Mouse (Mus musculus): ENCODE measurements around the gene Hoxb8. TPM values are rescaled to one million over a fixed set of nuclear protein-coding genes. Genes with fewer than 3 reads are reported as not detected.

Hoxb8 gene
- not detected for total RNA-seq (2021)

GRCm38 (mm10) chr11:96281855-96282570, at the start of gene Hoxb8:
Hoxb8 (plus strand) TSS chr11:96281905.
- no peak for DNase-seq

DNA sequence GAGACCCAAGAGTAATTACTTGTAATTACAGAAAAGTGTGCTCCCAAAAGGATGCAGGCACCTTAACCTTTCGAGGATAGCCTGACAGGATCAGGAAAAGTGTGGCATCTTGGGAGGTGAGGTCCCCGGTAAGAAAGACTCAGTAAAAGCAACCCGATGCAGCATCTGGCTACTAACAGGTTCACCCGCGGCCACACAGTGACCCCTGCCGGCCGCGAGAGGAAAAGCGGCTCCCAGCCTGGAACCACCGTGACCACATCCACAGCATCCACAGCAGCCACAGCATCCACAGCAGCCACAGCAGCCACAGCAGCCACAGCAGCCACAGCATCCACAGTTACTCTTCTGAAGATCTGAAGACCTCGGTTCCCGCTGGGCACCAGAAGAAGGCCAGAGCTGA, 46.8 kb upstream of the Hoxb8 start:
- peak; percentile 63 for DNase-seq

DNA sequence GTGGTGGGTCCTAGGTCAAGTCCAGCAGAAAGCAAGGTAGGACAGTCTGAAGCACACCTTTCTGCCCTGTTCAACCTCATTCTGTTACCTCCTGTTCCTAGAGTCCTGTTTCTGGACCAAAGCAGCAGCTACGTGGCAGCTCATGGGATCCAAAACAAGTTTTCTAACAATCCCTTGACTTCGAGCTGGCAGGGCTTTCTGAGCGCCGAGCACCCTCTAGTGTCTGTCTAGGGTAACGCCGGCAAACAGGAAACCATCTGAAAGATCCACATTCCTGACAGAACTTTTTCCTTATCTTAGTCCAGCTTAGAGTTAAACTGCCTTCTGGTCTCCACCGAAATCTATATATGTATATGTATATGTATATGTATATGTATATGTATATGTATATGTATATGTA, 41.5 kb upstream of the Hoxb8 start:
- peak; percentile 67 for DNase-seq

- DNase-seq, result no peak
Observed at GRCm38 (mm10) chr11:96250901-96251300, 30.8 kb upstream of the Hoxb8 start.

DNA sequence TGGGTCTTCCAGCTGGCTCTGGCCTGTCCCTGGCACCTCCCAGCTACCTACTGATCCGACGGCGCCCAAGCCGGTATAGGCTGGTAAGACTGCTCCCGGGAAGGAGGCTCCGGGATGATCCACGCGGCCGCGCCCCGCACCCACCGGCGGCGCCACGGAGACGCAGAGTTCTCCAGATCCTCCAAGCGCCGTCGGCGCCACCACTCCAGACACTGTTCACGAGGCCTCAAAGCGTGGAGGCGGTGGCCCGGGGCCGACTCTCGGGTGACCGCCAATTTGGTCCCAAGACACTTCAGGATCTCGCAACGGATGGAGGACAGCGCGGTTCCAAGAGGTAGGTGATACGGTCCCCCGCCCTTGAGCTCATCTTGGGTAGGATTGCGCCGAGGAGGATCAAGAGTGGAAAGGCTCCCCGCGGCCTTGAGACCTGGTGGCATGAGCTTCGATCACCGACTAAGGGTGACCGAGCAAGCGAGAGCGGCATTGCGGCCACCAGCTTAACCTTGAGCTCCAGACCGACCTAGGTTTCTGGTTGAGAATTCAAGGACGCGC, 30.1 kb upstream of the Hoxb8 start:
- no peak for DNase-seq

- no peak for DNase-seq
Observed at GRCm38 (mm10) chr11:96252541-96253120, 29.1 kb upstream of the Hoxb8 start.

DNA sequence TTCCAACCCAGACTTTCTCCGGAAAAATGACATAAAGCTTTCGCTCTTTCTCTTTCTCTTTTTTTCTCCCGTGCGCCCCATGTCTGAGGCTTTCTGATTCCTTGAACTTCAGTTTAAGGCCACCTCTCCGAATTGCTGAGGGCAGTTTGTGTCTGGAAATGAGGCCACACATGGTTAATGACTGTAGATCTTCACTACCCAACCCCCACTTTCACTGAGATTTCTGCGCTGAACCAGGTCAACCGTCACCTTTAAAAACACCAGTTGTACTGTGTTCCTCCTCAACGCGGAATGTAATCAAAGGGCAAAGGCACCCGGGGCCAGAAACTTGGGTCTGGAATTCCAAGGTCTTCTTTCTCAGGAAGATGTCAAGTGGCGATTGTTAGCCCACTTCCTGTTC, 27.5 kb upstream of the Hoxb8 start:
- DNase-seq, result no peak

DNA sequence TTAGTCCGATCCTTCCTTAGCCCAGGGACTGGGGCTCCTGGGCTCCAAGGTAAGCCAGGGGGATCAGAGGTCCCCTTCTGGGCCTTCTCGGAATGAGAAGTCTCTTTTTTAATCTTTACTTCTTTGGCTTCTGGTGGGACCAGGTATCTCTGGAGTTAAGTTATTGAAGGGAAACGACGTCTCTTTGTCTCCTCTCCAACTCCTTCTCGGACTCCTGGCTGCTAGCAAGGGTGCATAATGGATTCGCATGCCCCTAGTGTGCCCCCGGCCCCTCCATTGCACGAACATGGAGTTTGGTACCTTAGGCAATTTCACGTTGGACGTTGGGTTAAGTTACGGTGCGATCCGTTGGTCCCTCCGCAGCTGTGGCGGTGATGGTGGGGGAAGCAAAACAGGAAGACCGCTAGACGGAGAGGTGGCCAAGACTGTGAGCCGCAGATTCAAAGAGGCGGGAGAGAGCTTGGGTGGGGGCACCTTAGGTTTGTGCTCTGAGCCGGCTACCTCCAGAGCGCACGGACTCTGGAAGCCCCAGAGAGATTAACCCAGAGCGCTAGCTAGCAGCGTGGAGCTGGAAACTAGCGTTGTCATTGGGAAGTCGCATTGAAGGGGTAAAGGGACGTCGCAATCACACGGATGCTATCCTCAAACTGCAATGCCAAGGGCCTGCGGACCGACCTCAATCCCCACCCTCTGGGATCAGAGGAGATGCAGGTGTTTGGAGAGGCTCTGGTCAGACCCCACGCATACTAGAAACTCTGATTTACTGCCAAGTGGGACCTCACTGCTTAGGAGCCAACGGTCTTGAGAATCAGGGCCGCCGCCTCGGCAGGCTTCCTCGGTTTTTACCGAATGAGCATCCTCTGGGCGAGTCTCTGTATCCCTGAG, 26.4 kb upstream of the Hoxb8 start:
- DNase-seq, result no peak

DNA sequence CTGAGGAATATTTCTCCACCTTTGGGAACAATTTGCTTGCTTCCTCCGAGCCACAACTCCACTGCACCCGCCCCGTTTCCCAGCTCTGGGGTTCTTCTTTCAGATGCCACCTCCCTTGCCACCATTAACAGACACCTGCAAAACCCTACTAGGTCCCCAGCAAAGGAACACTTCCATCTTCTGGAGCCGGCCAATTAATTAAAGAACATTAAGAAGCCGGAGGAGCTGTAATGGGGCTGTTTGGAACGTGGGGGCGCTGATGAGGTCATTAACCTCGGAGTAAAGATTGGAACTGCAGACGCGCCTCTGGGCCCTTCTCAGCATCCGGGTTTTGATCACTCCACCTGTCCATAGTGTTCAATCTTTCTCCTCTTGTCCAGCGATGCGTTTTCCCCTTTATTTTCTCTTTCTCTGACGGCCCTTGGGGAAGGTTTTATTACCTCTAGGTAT, 25.7 kb upstream of the Hoxb8 start:
- no peak for DNase-seq

DNA sequence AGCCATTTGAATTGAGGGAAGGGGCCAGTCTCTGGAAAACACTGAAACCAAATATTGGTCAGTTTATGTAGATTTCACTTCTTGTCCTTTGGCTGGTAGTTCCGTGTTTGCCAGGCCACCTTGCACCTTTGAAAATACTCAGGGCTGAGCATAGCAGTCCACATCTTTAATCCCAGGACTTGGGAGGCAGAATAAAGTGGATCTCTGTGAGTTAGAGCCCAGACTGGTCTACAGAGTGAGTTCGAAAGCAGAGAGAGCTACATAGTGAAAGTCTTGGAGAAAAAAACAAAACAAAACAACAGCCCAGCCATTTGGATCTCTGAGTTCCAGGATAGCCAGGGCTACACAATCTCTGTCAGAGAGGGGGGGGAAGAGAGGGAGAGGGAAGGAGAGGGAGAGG, 24.6 kb upstream of the Hoxb8 start:
- DNase-seq, result no peak

DNA sequence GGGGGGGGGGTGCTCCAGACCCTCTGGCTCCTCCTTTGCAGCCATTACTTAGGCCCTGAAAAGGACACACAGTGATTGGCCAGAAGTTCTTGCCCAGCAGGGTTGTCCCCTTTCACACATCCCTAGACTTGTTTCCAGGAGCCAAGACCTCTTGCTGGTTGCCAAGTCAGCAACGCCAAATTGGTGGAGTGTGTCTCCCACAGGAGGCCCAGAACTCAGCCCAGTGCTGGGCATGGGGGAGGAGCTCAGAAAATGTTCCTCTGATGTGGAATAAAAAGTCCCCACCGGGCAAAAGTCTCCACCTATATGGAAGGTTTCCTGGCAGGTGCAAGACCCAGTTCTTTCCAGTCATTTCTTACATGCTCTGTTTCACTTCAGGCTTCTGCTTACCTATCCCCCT, 22.7 kb upstream of the Hoxb8 start:
- DNase-seq, result no peak

- no peak for DNase-seq
Observed at GRCm38 (mm10) chr11:96259511-96259910, 22.2 kb upstream of the Hoxb8 start.

GRCm38 (mm10) chr11:96260310-96260970, 21.3 kb upstream of the Hoxb8 start:
- DNase-seq, result no peak

DNA sequence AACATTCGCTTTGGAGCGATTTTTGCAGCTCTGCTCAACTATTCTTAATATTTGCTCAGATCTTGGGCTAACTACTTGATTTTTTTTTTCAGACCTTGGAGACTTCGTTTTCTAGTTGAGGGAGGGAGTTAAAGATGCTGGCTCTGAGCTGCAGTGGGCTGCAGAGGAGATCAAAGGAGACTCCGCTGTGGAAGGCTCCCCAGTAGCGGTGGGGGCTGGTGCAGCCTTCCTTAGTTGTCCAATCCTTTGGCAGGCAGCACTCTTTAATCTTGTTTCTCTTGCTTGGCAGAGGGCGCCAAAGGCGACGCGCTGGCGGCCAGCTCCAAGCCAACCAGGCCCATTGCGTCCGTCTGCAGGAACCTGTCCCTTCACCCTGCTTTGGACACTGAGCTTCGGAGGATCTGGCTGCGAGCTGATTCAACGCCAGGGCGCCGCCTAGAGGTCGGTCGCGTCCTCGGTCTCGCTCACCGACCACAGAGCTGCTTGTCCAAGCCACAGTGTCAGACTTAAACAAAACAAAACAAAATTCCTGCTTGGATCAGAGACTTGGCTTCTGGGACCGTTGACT, 20.3 kb upstream of the Hoxb8 start:
- DNase-seq, result peak; percentile 82

DNA sequence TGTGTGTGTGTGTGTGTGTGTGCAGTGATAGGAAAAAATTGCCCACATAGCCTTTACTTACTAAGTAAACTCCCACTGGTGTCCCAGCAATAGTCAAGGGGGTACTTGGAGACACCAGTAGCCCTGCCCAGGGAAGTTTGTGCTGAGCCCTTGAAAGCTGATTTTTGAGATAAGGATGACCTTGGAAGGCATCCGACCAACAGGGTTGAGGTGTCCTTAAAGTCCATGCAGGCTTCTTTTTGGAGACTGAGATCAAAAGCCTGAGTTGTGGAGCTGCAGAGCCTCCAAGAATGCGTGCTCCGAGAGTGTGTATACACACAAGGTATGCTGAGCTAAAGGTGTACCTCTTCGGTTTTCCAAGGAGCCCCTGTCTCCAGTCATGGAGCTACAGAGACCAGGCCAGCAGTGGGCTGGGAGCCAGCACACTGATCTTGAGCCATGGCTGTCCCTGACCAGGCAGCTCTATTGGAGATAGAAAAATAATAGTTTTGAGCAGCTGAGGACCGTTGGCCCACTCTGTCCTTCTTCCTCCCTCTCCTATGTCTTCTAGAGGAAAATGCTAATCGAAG, 19.4 kb upstream of the Hoxb8 start:
- no peak for DNase-seq

GRCm38 (mm10) chr11:96263636-96264389, 17.9 kb upstream of the Hoxb8 start:
- no peak for DNase-seq

- no peak for DNase-seq
Observed at GRCm38 (mm10) chr11:96264390-96265020, 17.2 kb upstream of the Hoxb8 start.

DNA sequence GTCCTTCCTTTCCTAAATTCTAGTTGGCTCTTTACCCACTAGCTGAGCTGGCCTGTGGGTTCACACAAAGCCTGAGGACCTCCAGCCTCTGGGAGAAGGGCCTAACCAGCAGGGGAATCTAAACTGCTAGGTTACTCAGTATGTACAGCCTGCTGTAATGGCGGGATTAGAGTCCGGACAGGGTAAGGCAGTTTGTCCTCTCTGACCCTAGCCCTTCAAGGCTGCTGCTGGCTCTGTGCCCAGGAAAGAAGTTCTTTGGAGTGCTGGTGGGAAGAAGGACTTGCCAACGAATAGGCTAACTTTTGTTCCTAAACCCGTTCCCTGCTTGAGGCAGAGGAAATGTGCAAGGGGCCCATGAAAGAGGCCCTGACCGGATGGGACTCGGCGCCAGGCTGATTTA, 15.8 kb upstream of the Hoxb8 start:
- DNase-seq, result no peak

DNA sequence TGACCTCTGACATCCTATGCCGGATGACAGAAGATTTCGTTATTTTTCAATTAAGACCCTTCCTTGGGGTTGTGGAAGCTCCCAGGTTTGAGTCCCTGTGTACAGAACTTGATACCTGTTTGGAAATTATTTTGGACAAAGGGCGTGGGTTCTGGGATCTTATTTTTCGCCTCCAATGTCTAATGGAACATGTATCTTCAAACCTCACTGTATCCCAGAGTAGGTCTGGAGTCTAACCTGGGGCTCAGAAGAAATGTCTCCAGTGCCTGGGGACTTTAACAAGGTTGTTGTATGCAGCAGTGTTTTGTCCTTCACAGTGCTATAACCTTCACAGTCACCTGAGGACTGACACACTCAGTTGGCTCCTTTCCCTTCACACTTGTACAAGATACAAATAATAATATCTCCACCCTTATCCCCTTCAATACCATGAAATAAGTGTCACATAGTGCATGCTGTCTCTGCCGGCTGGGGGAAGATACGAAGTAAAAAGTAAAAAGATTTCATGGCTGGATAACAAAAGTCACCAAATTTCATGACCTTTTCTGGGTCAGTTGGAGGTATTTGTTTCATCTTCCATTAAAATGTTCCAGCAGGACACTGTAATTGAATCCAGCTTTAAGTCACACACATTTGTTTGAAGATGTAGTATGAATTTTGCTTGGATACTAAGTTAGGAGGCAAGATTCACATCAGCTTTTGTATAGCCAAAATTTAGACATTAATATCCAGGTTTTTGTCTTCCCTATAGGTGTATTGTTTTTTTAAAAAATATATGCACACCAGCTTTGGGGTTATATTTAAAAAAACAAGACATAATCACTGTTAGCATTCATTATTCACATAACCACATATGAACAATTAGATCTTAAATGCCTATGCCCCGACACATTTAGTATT, 14.4 kb upstream of the Hoxb8 start:
- no peak for DNase-seq
